In genomic region chr12:16474361-16475080, GRCm38 (mm10) we compare ENCODE assay signal across 9 mouse cellular contexts.
DNase-seq lines count a peak whose midpoint lies in the region; ATAC-seq lines count a peak whose summit lies in the region.
"Had no signal": no experiment of that assay in that cellular context is flagged by ENCODE, and none has a peak within 500 bp of the region (broad histone marks: within the 10 kb centered on the region; RNA-seq: fewer than 3 reads in every experiment).

No protein-coding gene starts in this region.

- ATAC-seq in megakaryocyte, adult 5-6 weeks (ENCODE audit: poor library complexity, severe bottlenecking), result no peak

- peak; percentile 39 to 59 for DNase-seq in kidney, adult 8-10 months
- no peak for DNase-seq in kidney, postnatal 10 days
- peak; percentile 76 for DNase-seq in cerebellum, adult 11 months
- DNase-seq in cerebellum, postnatal 25 days, result peak; percentile 85 to 90
- DNase-seq in left cerebral cortex, postnatal 36 days (ENCODE audit: low spot score in 2 of 2), result peak; percentile 10 to 19
- DNase-seq in T-cell, adult 2 months (ENCODE audit: low spot score), result no peak
- no peak for DNase-seq in embryo, embryonic 10.5 days (ENCODE audit: low spot score)
- DNase-seq: gastrocnemius, postnatal 36 days had no signal

- intact Hi-C loops in left cerebral cortex, postnatal 36 days (cut with DNase I), result no loop called here

Comparison
In these comparisons a context has a peak if more than half of its experiments do, and no peak if none do; other contexts are left out.
1. DNase-seq: peak in kidney, adult 8-10 months (2 of 2), cerebellum, adult 11 months (single experiment), cerebellum, postnatal 25 days (2 of 2) and left cerebral cortex, postnatal 36 days (2 of 2); none in kidney, postnatal 10 days (single experiment), T-cell, adult 2 months (single experiment) and embryo, embryonic 10.5 days (single experiment).